Mouse (Mus musculus): Measurements from ENCODE around the gene Zbtb38. TPM values are rescaled to one million over a fixed set of nuclear protein-coding genes. Genes with fewer than 3 reads are reported as not detected.

Gene Zbtb38
- 13.4 and 24.5 TPM in 2 replicates for polyA plus RNA-seq (2016; fragmentation: Nextera tagmentation; extraction: Ambion mirVana)

GRCm38 (mm10) chr9:96752603-96753114 lies at the start of gene Zbtb38:
Gene Zbtb38 (minus strand): TSS chr9:96752831.
- Histone ChIP-seq H3K4me1 (peaks cover 29% of the 10 kb centered on the region), H3K27ac (peak within 1 kb of the TSS; percentile 84), H3K36me3 (peaks cover 15% of the 10 kb centered on the region; the same call in 1 of the 2 replicates), H3K9me3 (no peaks in the 10 kb centered on the region), H3K27me3 (ENCODE audit: insufficient read depth, poor library complexity, severe bottlenecking) (no peaks in the 10 kb centered on the region), H3K4me3 (peak within 1 kb of the TSS; percentile 23; the same call in 1 of the 2 replicates)
- 43% methylated on average over 15 of the region's 15 CpGs for WGBS
- DNase-seq (ENCODE audit: low spot score): peak; percentile 92

- H3K27me3 ChIP-seq (ENCODE audit: insufficient read depth, poor library complexity, severe bottlenecking): no peaks in the 10 kb centered on the region
- H3K27ac ChIP-seq: no peak overlapping the region
- H3K4me3 ChIP-seq: no peak overlapping the region
- peaks cover 4% of the 10 kb centered on the region; the same call in 1 of the 2 replicates for H3K4me1 ChIP-seq
- DNase-seq (ENCODE audit: low spot score): no peak
- 30% methylated on average over 5 of the region's 5 CpGs for WGBS
- H3K36me3 ChIP-seq: no peaks in the 10 kb centered on the region
- no peaks in the 10 kb centered on the region for H3K9me3 ChIP-seq
Observed at GRCm38 (mm10) chr9:96800131-96800825, 47.6 kb upstream of the Zbtb38 start.

DNA sequence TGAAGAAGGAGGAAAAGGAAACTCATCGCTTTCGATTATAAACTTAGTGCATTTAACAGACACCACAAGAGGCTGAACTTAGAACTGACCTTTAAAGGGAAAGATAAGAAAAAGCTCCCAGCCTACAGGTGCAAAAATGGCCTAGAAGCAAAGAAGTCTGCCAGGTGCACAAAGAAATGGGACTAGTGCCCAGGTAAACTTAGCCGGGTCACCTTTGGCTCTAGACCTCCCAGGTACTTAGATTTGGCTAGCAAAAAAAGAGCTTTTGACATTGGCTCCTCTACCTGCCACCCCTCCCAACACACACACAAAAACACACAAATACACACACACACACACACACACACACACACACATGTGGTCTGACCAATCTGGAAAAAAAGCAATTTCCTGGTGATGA lies 44.7 kb upstream of the Zbtb38 start:
- Histone ChIP-seq H3K36me3 (no peaks in the 10 kb centered on the region), H3K27me3 (ENCODE audit: insufficient read depth, poor library complexity, severe bottlenecking) (no peaks in the 10 kb centered on the region), H3K4me3 (no peak overlapping the region), H3K4me1 (peaks cover 15% of the 10 kb centered on the region; the same call in 1 of the 2 replicates), H3K9me3 (no peaks in the 10 kb centered on the region), H3K27ac (no peak overlapping the region)
- DNase-seq (ENCODE audit: low spot score): no peak
- WGBS: 96% methylated on average over 3 of the region's 3 CpGs

GRCm38 (mm10) chr9:96795399-96795928 lies 42.8 kb upstream of the Zbtb38 start:
- Histone ChIP-seq H3K4me1 (peaks cover 15% of the 10 kb centered on the region; the same call in 1 of the 2 replicates), H3K36me3 (no peaks in the 10 kb centered on the region), H3K27ac (peak overlapping the region; percentile 88), H3K4me3 (peak overlapping the region; percentile 56), H3K9me3 (no peaks in the 10 kb centered on the region), H3K27me3 (ENCODE audit: insufficient read depth, poor library complexity, severe bottlenecking) (no peaks in the 10 kb centered on the region)
- 6% methylated on average over 10 of the region's 10 CpGs for WGBS
- peak; percentile 84 for DNase-seq (ENCODE audit: low spot score)

DNA sequence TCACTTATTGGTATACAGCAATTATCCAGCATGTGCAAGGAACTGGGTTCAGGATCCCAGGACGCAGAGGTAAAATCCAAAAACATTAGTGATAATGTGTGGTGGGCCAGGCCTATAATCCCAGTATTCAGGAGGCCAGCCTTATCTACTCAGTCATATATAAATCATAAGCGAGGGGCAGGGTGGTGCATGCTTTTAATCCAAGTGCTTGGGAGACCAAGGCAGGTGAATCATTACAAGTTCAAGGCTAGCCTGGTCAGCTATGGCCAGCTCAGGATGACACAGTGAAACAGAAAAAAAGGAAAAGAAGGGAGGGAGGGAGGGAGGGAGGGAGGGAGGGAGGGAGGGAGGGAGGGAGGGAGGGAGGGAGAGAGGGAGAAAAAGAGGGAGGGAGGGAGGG lies 42.0 kb upstream of the Zbtb38 start:
- H3K4me3 ChIP-seq: no peak overlapping the region
- WGBS: 92% methylated on average over 2 of the region's 2 CpGs
- H3K4me1 ChIP-seq: peaks cover 15% of the 10 kb centered on the region; the same call in 1 of the 2 replicates
- no peaks in the 10 kb centered on the region for H3K9me3 ChIP-seq
- H3K27me3 ChIP-seq (ENCODE audit: insufficient read depth, poor library complexity, severe bottlenecking): no peaks in the 10 kb centered on the region
- H3K27ac ChIP-seq: no peak overlapping the region
- DNase-seq (ENCODE audit: low spot score): no peak
- no peaks in the 10 kb centered on the region for H3K36me3 ChIP-seq

DNA sequence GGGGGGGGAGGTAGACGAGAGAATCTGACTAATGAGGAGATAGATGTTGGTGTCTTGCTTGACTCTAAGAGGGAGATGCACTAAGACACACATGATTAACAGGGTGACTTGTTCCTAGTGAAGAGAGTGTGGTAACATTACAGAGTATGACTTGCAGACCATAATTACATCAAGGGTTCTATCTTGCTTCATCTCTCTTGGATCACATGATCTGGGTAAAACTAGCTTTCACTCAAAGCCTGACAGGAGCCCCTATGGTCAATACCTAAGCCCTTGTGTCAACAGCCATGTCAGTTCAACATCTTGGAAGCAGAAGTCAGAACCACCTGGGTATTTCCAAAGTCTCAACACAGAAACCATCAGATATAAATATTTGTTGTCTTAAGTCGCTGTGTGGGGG lies 39.9 kb upstream of the Zbtb38 start:
- Histone ChIP-seq H3K4me3 (no peak overlapping the region), H3K36me3 (no peaks in the 10 kb centered on the region), H3K27me3 (ENCODE audit: insufficient read depth, poor library complexity, severe bottlenecking) (no peaks in the 10 kb centered on the region), H3K27ac (no peak overlapping the region), H3K4me1 (peaks cover 15% of the 10 kb centered on the region; the same call in 1 of the 2 replicates), H3K9me3 (no peaks in the 10 kb centered on the region)
- WGBS: 79% methylated on average over 2 of the region's 2 CpGs
- no peak for DNase-seq (ENCODE audit: low spot score)

- Histone ChIP-seq H3K4me3 (no peak overlapping the region), H3K27ac (no peak overlapping the region), H3K9me3 (no peaks in the 10 kb centered on the region), H3K4me1 (peaks cover 12% of the 10 kb centered on the region; the same call in 1 of the 2 replicates), H3K36me3 (no peaks in the 10 kb centered on the region), H3K27me3 (ENCODE audit: insufficient read depth, poor library complexity, severe bottlenecking) (no peaks in the 10 kb centered on the region)
- DNase-seq (ENCODE audit: low spot score): no peak
- 28% methylated on average over 4 of the region's 4 CpGs for WGBS
Observed at GRCm38 (mm10) chr9:96790389-96791007, 37.9 kb upstream of the Zbtb38 start.

GRCm38 (mm10) chr9:96789906-96790305 lies 37.3 kb upstream of the Zbtb38 start:
- 76% methylated on average over 3 of the region's 3 CpGs for WGBS
- H3K4me1 ChIP-seq: peaks cover 7% of the 10 kb centered on the region; the same call in 1 of the 2 replicates
- H3K27me3 ChIP-seq (ENCODE audit: insufficient read depth, poor library complexity, severe bottlenecking): no peaks in the 10 kb centered on the region
- no peak overlapping the region for H3K27ac ChIP-seq
- no peaks in the 10 kb centered on the region for H3K36me3 ChIP-seq
- H3K4me3 ChIP-seq: no peak overlapping the region
- H3K9me3 ChIP-seq: no peaks in the 10 kb centered on the region
- DNase-seq (ENCODE audit: low spot score): no peak

GRCm38 (mm10) chr9:96787797-96788196 lies 35.2 kb upstream of the Zbtb38 start:
- no peaks in the 10 kb centered on the region for H3K27me3 ChIP-seq (ENCODE audit: insufficient read depth, poor library complexity, severe bottlenecking)
- H3K9me3 ChIP-seq: no peaks in the 10 kb centered on the region
- no peak overlapping the region for H3K4me3 ChIP-seq
- WGBS: 88% methylated on average over 10 of the region's 10 CpGs
- H3K36me3 ChIP-seq: no peaks in the 10 kb centered on the region
- H3K4me1 ChIP-seq: peaks cover 15% of the 10 kb centered on the region
- no peak for DNase-seq (ENCODE audit: low spot score)
- no peak overlapping the region for H3K27ac ChIP-seq

GRCm38 (mm10) chr9:96785871-96786342 lies 33.3 kb upstream of the Zbtb38 start:
- Histone ChIP-seq H3K36me3 (no peaks in the 10 kb centered on the region), H3K27me3 (ENCODE audit: insufficient read depth, poor library complexity, severe bottlenecking) (no peaks in the 10 kb centered on the region), H3K4me1 (peaks cover 27% of the 10 kb centered on the region), H3K9me3 (no peaks in the 10 kb centered on the region), H3K4me3 (no peak overlapping the region), H3K27ac (no peak overlapping the region)
- WGBS: 56% methylated on average over 9 of the region's 9 CpGs
- DNase-seq (ENCODE audit: low spot score): no peak

DNA sequence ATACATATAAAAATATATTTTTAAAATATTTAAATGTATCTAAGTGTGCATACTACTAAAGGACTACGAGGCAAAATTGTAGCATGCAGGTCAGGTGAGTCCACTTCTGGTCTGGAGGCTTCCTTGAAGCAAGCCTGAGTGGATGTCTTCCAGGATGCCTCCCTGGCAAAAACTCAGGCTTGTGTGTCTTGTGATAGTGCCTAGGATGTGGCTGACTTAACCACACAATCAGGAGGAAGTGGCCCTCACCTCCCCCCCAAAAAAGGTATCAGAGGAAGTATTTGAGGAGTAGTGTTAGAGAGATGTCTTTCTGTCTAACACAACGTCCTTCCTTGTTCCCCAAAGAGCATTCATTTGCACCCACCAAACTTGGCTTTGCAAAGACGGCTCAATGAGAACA lies 32.6 kb upstream of the Zbtb38 start:
- Histone ChIP-seq H3K9me3 (no peaks in the 10 kb centered on the region), H3K4me3 (no peak overlapping the region), H3K4me1 (peaks cover 27% of the 10 kb centered on the region), H3K27ac (no peak overlapping the region), H3K36me3 (no peaks in the 10 kb centered on the region), H3K27me3 (ENCODE audit: insufficient read depth, poor library complexity, severe bottlenecking) (no peaks in the 10 kb centered on the region)
- WGBS: 73% methylated on average over 3 of the region's 3 CpGs
- DNase-seq (ENCODE audit: low spot score): no peak

GRCm38 (mm10) chr9:96783667-96784066 lies 31.0 kb upstream of the Zbtb38 start:
- H3K4me1 ChIP-seq: peaks cover 27% of the 10 kb centered on the region
- no peaks in the 10 kb centered on the region for H3K9me3 ChIP-seq
- peak overlapping the region; percentile 80; the same call in 1 of the 2 replicates for H3K27ac ChIP-seq
- no peak overlapping the region for H3K4me3 ChIP-seq
- no peaks in the 10 kb centered on the region for H3K36me3 ChIP-seq
- no peak for DNase-seq (ENCODE audit: low spot score)
- H3K27me3 ChIP-seq (ENCODE audit: insufficient read depth, poor library complexity, severe bottlenecking): no peaks in the 10 kb centered on the region
- WGBS: 71% methylated on average over 9 of the region's 9 CpGs

- DNase-seq (ENCODE audit: low spot score): no peak
- Histone ChIP-seq H3K36me3 (no peaks in the 10 kb centered on the region), H3K9me3 (no peaks in the 10 kb centered on the region), H3K4me1 (peaks cover 27% of the 10 kb centered on the region), H3K27ac (peak overlapping the region; percentile 80), H3K27me3 (ENCODE audit: insufficient read depth, poor library complexity, severe bottlenecking) (no peaks in the 10 kb centered on the region), H3K4me3 (no peak overlapping the region)
- WGBS: 23% methylated on average over 5 of the region's 5 CpGs
Observed at GRCm38 (mm10) chr9:96783258-96783657, 30.6 kb upstream of the Zbtb38 start.
